In genomic region chr12:8343381-8343780, GRCm38 (mm10) we compare ENCODE assay signal across 24 mouse cellular contexts. TPM values are rescaled to one million over a fixed set of nuclear protein-coding genes. Genes with fewer than 3 reads are reported as not detected.
DNase-seq lines count a peak whose midpoint lies in the region; TF ChIP-seq lines count a peak whose summit lies in the region.
"Had no signal": no experiment of that assay in that cellular context is flagged by ENCODE, and none has a peak within 500 bp of the region (broad histone marks: within the 10 kb centered on the region; RNA-seq: fewer than 3 reads in every experiment).

No protein-coding gene starts in this region.

- TF ChIP-seq EP300 in heart, adult 2 months (IDR thresholded peaks at IDR 0.05; ENCODE audit: insufficient read depth, low read depth, low read length): no peak

- intact Hi-C loops in heart, adult 2 months (cut with DNase I): no loop called here
- intact Hi-C loops in left cerebral cortex, adult 2 months (cut with DNase I): no loop called here
- intact Hi-C loops in left cerebral cortex, postnatal 25 days (cut with DNase I): no loop called here
- intact Hi-C loops in gastrocnemius, postnatal 14 days (cut with DNase I; ENCODE audit: low total_unique reads): no loop called here

- DNase-seq in heart, adult 11 months: peak; percentile 91
- no peak for DNase-seq in heart, adult 2 months
- no peak for DNase-seq in layer of hippocampus, adult 2 months (ENCODE audit: low spot score in 2 of 2)
- DNase-seq in layer of hippocampus, adult 8-10 months (ENCODE audit: low spot score in 2 of 2): no peak
- no peak for DNase-seq in left cerebral cortex, adult 2 months (ENCODE audit: extremely low spot score in 1 of 2, low spot score in 2 of 2)
- DNase-seq in left cerebral cortex, postnatal 25 days (ENCODE audit: low spot score in 2 of 2): no peak
- no peak for DNase-seq in gastrocnemius, postnatal 14 days
- DNase-seq: adrenal gland, adult 2 months; adrenal gland, adult 8-10 months; adrenal gland, postnatal 10 days; adrenal gland, postnatal 14 days; adrenal gland, postnatal 25 days; adrenal gland, postnatal 36 days; B cell, adult 2 months; cerebellum, adult 11 months; cerebellum, adult 11-12 months had no signal

- no peak for TF ChIP-seq CTCF in heart, adult 2 months (IDR thresholded peaks at IDR 0.05)
- TF ChIP-seq CTCF in layer of hippocampus, adult 2 months (conservative IDR thresholded peaks at IDR 0.05): no peak
- no peak for TF ChIP-seq CTCF in left cerebral cortex, adult 2 months (IDR thresholded peaks at IDR 0.05)
- TF ChIP-seq CTCF in cortical plate, adult 2 months (IDR thresholded peaks at IDR 0.05; ENCODE audit: extremely low read depth, insufficient read depth, low read length): no peak

- TF ChIP-seq POLR2A in heart, adult 2 months (IDR thresholded peaks at IDR 0.05; ENCODE audit: insufficient read depth, low read depth, low read length): no peak
- no peak for TF ChIP-seq POLR2A in cortical plate, adult 2 months (IDR thresholded peaks at IDR 0.05; ENCODE audit: extremely low read depth, insufficient read depth, low read length)

- 95% methylated on average over 3 of the region's 3 CpGs for WGBS in heart, adult 2 months

- H3K27ac ChIP-seq in heart, adult 2 months: no peak overlapping the region
- H3K27ac ChIP-seq in layer of hippocampus, adult 2 months: peak overlapping the region; percentile 10; the same call in 1 of the 2 replicates
- peak overlapping the region; percentile 50 for H3K27ac ChIP-seq in left cerebral cortex, adult 2 months
- 0 out of 2 replicates have a peak overlapping the region, but pooled peaks have one; percentile 38 for H3K27ac ChIP-seq in cortical plate, adult 2 months (ENCODE audit: insufficient read depth, low read length)

- no peaks in the 10 kb centered on the region for H3K79me2 ChIP-seq in heart, adult 2 months (replicated peaks; ENCODE audit: control insufficient read depth, insufficient read depth, low read length)

- H3K36me3 ChIP-seq in heart, adult 2 months (ENCODE audit: control insufficient read depth, insufficient read depth, low read length): no peaks in the 10 kb centered on the region; the same call in 1 of the 2 replicates

- no peaks in the 10 kb centered on the region for H3K27me3 ChIP-seq in heart, adult 2 months (ENCODE audit: control insufficient read depth, insufficient read depth, low read length)
- H3K27me3 ChIP-seq: CH12.LX, Patski had no signal

- H3K4me3 ChIP-seq in heart, adult 2 months: no peak overlapping the region
- H3K4me3 ChIP-seq in layer of hippocampus, adult 2 months: no peak overlapping the region
- H3K4me3 ChIP-seq in left cerebral cortex, adult 2 months: no peak overlapping the region
- no peak overlapping the region for H3K4me3 ChIP-seq in cortical plate, adult 2 months (ENCODE audit: insufficient read depth, low read length)

- peaks cover 29% of the 10 kb centered on the region for H3K4me1 ChIP-seq in heart, adult 2 months (ENCODE audit: control insufficient read depth, insufficient read depth, low read length)
- peaks cover 16% of the 10 kb centered on the region for H3K4me1 ChIP-seq in cortical plate, adult 2 months (ENCODE audit: control insufficient read depth, insufficient read depth, low read length)

- H3K9ac ChIP-seq in heart, adult 2 months (ENCODE audit: low read depth, low read length): no peak overlapping the region

RNA-seq across cellular contexts. Expression of gene Hs1bp3, which starts 30.1 kb away (rescaled TPM):
- total RNA-seq in heart, adult 2 months (2021): 10 to 100 TPM; 12.7 to 13.8 TPM
- polyA plus RNA-seq in heart, adult 2 months (2012; rRNA removed): 17.3 and 20.5 TPM in 2 replicates
- 10 to 100 TPM; 12.2 to 15.1 TPM for total RNA-seq in layer of hippocampus, adult 2 months (2021)
- total RNA-seq in layer of hippocampus, adult 8-10 months (2022): 10 to 100 TPM; 16.4 to 20.0 (median 18.7) TPM
- total RNA-seq in left cerebral cortex, adult 2 months (2021): 10 to 100 TPM; 11.8 to 12.7 TPM
- total RNA-seq in left cerebral cortex, postnatal 25 days (2021): 10 to 100 TPM; 14.3 to 15.6 TPM
- polyA plus RNA-seq in cortical plate, adult 2 months (2012; rRNA removed): 15.4 and 15.7 TPM in 2 replicates
- total RNA-seq in gastrocnemius, postnatal 14 days (2021): 1 to 10 TPM; 5.0 to 5.9 TPM

RNA-seq across cellular contexts. Expression of gene Gdf7, which starts 41.6 kb away (rescaled TPM):
- under 1 TPM; 0.41 to 0.84 TPM for total RNA-seq in heart, adult 2 months (2021)
- polyA plus RNA-seq in heart, adult 2 months (2012; rRNA removed): 0.82 and 0.96 TPM in 2 replicates
- total RNA-seq in layer of hippocampus, adult 2 months (2021): not detected
- total RNA-seq in layer of hippocampus, adult 8-10 months (2022): under 1 TPM; 0.31 to 0.90 (median 0.69) TPM
- total RNA-seq in left cerebral cortex, adult 2 months (2021): 1 to 10 TPM in 1 of 2 experiments, under 1 TPM in 1; 0.66 to 1.1 TPM
- total RNA-seq in left cerebral cortex, postnatal 25 days (2021): under 1 TPM; 0.71 to 0.85 TPM
- 0.06 and 0.23 TPM in 2 replicates for polyA plus RNA-seq in cortical plate, adult 2 months (2012; rRNA removed)
- total RNA-seq in gastrocnemius, postnatal 14 days (2021): not detected
- total RNA-seq: adrenal gland, adult 18-20 months; adrenal gland, adult 2 months; adrenal gland, postnatal 14 days; adrenal gland, postnatal 25 days; adrenal gland, postnatal 36 days; CH12.LX; G1E; MEL had no signal
- polyA plus RNA-seq: activated CD4-positive, CD25-positive, alpha-beta regulatory T cell, adult 4 months; CD4-positive, CD25-positive, alpha-beta regulatory T cell, adult 4 months; G1E; Patski had no signal
